Mouse (Mus musculus) lung, adult 2 months (tissue): ENCODE results near the gene Psmd9. TPM values are rescaled to one million over a fixed set of nuclear protein-coding genes. Genes with fewer than 3 reads are reported as not detected.

ENCODE experiments used
- DNase-seq: peaks from one replicate; pipeline ENCODE4 v3.0.0; 2022
- H3K4me1 ChIP-seq: fragments of 200-500 bp; 2 replicates; pipeline ENCODE4 v1.6.1; 2011; ENCODE audit warnings: low read length; ENCODE audit not compliant: control insufficient read depth, insufficient read depth
- H3K4me3 ChIP-seq: fragments of 200-500 bp; replicated peaks from 2 replicates; pipeline ENCODE3; 2011; ENCODE audit warnings: low read depth, mild to moderate bottlenecking, control low read depth, low read length; ENCODE audit errors: extremely low read depth
- CTCF ChIP-seq: fragments of 200-500 bp; IDR thresholded peaks from 2 replicates; pipeline ENCODE4 v1.5.1; 2011; ENCODE audit warnings: mild to moderate bottlenecking, low read length, control low read depth; ENCODE audit not compliant: insufficient read depth
- POLR2A ChIP-seq: fragments of 200-500 bp; IDR thresholded peaks from 2 replicates; pipeline ENCODE4 v1.6.1; 2011; ENCODE audit warnings: low read depth, mild to moderate bottlenecking, control low read depth, low read length, borderline replicate concordance; ENCODE audit errors: extremely low read depth
- WGBS: fragments of 180-500 bp; shearing (Covaris S2); methylation state at CpG from one replicate; pipeline ENCODE4 v1.1.7; 2018; 5-methylcytosine and 5-hydroxymethylcytosine counted together
- polyA plus RNA-seq: library from polyadenylated mRNA; depleted of rRNA; stranded (reverse); fragments of >200 nt; gene quantifications from 2 replicates; pipeline ENCODE4 v1.2.3, GENCODE M21; 2012; rRNA removed

The Psmd9 gene
- 19.3 and 21.5 TPM in 2 replicates for polyA plus RNA-seq

GRCm38 (mm10) chr5:123169284-123169683 lies at the start of gene Psmd9:
Gene Psmd9, plus strand, starts transcription at chr5:123169413.
- TF ChIP-seq CTCF: no peak
- TF ChIP-seq POLR2A: no peak
- Histone ChIP-seq H3K4me1 (no peaks in the 10 kb centered on the region), H3K4me3 (no peak within 1 kb of the TSS)
- 77% methylated on average over 5 of the region's 5 CpGs for WGBS
- DNase-seq: no peak

DNA sequence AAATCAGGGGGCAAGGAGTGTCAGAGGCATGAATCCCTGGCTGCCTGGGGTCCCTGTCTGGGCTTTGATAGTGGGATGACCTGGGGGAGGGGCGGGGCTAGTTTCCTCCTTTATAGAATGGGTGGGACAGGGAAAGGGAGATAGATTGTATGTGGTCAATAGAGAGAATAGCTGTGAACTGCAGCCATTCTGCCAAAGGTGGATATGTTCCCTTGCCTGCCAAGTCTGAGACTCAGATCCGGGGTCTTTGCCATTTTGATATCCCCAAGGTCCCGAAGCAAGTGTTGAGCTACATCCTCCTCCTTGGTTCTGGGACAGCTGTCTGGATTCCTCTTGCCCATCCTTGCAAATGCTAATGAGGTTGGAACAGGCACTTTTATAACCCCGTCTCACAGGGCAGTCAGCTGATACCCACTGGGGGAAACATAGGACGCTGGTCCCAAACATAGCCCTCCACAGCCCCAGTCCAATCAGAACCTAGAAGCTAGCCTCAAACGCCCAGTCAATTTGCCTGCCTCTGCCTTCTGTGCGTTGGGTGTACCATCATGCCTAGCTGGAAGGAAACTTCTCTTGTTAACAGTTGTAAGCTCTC lies 48.5 kb upstream of the Psmd9 start:
- Histone ChIP-seq H3K4me1 (no peaks in the 10 kb centered on the region), H3K4me3 (no peak overlapping the region)
- 77% methylated on average over 7 of the region's 7 CpGs for WGBS
- TF ChIP-seq POLR2A: no peak
- TF ChIP-seq CTCF: no peak
- DNase-seq: no peak

GRCm38 (mm10) chr5:123122181-123122580 lies 47.0 kb upstream of the Psmd9 start:
- no peak overlapping the region for H3K4me3 ChIP-seq
- H3K4me1 ChIP-seq: no peaks in the 10 kb centered on the region
- WGBS: 88% methylated on average over 4 of the region's 4 CpGs
- no peak for DNase-seq
- no peak for TF ChIP-seq POLR2A
- peak; percentile 54 for TF ChIP-seq CTCF

DNA sequence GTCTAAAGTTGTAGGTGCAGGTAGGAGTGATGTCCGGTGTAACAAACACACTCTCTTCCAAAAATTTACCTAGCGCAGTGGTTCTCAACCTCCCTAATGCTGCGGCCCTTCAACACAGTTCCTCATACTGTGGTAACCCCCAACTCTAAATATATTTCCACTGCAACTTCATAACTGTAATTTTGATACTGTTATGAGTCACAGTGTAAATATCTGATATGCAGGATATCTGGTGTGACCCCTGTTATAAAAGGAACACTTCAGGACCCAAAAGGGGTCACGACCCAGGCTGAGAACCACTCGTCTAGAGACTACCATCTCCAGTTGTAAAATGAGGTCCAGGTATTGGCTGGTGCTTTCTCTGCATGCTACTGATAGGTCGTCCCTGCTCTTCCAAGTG lies 44.1 kb upstream of the Psmd9 start:
- no peak for DNase-seq

GRCm38 (mm10) chr5:123125638-123126406 lies 43.4 kb upstream of the Psmd9 start:
- no peak overlapping the region for H3K4me3 ChIP-seq
- peaks cover 2% of the 10 kb centered on the region; the same call in 1 of the 2 replicates for H3K4me1 ChIP-seq
- TF ChIP-seq CTCF: no peak
- no peak for TF ChIP-seq POLR2A
- 58% methylated on average over 18 of the region's 18 CpGs for WGBS
- DNase-seq: no peak

More for the DNA sequence above, 44.1 kb upstream of the Psmd9 start:
- Histone ChIP-seq H3K4me1 (peaks cover 2% of the 10 kb centered on the region; the same call in 1 of the 2 replicates), H3K4me3 (no peak overlapping the region)
- 68% methylated on average over 6 of the region's 6 CpGs for WGBS
- TF ChIP-seq POLR2A: no peak

DNA sequence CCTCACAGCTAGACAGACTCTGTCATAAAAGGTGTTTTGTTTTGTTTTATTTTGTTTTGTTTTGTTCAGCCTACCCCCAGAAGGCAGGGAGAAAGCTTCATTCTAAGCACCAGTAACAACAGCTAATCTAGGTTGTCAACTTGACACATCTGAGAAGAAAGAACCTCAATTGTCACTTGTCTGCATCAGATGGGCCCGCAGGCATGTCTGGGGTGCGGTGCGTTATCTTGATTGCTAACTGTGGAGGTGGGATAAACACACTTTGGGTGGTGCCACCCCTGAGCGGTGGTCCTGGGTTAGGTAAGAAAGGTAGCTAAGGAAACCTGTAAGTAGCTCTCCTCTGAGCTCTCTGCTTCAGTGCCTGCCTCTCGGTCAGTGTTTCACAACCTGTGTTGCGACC lies 42.2 kb upstream of the Psmd9 start:
- no peak overlapping the region for H3K4me3 ChIP-seq
- H3K4me1 ChIP-seq: peaks cover 5% of the 10 kb centered on the region
- DNase-seq: no peak
- TF ChIP-seq CTCF: no peak
- TF ChIP-seq POLR2A: no peak
- WGBS: 71% methylated on average over 6 of the region's 6 CpGs

- H3K4me3 ChIP-seq: peak overlapping the region; percentile 22
- DNase-seq: no peak
- 29% methylated on average over 10 of the region's 10 CpGs for WGBS
- no peak for TF ChIP-seq POLR2A
- no peak for TF ChIP-seq CTCF
- peaks cover 13% of the 10 kb centered on the region for H3K4me1 ChIP-seq
Observed at GRCm38 (mm10) chr5:123128426-123129169, 40.6 kb upstream of the Psmd9 start.

DNA sequence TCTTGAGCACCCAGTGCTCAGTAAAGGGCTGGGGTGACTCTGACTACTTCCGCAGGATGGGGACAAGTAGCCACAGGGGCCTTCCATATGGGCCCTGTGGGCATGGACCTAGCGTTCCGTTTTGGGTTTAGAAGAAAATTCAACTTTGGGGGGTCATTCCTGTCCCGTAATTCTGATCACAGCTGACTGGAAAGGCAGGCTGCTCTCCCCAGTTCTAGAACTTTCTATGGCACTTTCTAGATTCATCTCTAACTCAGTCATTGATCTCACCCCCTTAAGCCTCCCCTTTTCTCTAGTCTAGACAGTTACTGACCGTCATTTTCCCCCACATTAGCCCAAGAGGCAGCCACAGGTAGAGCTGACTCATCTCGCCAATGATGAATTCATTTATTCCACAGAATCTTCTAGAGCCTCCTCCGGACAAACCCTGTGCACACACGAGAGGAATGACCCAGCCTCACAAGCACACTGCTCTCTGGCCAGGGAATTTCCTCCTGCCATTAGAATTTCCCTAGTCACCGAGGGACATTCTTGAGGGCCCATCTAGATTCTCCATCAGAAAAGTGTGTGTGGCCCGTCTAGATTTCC lies 39.9 kb upstream of the Psmd9 start:
- no peak overlapping the region for H3K4me3 ChIP-seq
- TF ChIP-seq CTCF (no peak), POLR2A (no peak)
- no peak for DNase-seq
- 62% methylated on average over 10 of the region's 10 CpGs for WGBS
- H3K4me1 ChIP-seq: peaks cover 13% of the 10 kb centered on the region

DNA sequence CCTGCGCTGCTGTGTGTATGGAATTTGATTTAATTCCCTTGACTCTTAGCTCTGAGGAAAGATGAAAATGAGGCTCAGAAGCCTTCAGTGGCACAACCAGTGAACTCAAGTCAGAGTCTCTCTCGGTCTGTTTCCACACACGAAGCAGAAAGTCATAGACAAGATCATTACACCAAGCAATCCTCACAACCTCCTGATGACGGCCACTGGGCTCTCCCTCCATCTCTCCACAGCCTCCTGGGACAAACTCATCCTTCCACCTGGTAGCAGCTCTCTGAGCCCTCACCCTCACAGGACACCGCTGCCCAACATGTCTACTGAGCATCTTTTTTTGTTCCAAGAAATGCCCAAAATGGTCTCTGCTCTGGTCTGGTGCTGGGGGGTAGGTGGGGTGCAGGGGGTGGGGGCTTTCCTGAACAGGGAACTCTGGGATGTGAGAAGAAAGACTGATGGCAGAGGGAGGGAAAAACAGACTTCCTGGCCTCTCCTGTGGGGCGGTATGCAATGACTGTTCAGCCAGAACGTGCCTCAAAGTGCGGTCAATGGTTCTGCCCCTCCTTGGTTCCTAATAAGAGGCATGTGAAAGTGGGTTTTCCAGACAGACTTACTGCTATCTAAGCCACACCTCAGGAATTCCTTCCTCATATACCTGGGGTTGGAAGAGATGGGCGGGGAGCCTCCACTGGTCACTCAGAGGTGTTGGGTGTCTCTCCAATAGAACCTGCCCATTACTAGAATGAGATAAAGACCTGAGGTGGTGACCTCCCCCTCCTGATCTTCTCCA lies 39.0 kb upstream of the Psmd9 start:
- Histone ChIP-seq H3K4me1 (peaks cover 16% of the 10 kb centered on the region), H3K4me3 (no peak overlapping the region)
- WGBS: 83% methylated on average over 9 of the region's 9 CpGs
- TF ChIP-seq CTCF (no peak), POLR2A (no peak)
- no peak for DNase-seq
